Mouse (Mus musculus): ENCODE data around the gene Gm28053. TPM values are rescaled to one million over a fixed set of nuclear protein-coding genes. Genes with fewer than 3 reads are reported as not detected.

Gene Gm28053
- not detected in 2 replicates for total RNA-seq (2014; rRNA removed)
- polyA plus RNA-seq (2015; fragmentation: Nextera tagmentation; extraction: Ambion mirVana) = not detected in 2 replicates

GRCm38 (mm10) chr6:48718455-48718854 lies at the start of gene Gm28053, which contains the start of gene Gimap7:
Gene Gm28053, plus strand, starts transcription at chr6:48718607.
Gene Gimap7, plus strand, starts transcription at chr6:48718621.
- DNase-seq (ENCODE audit: low spot score) (no peak), ATAC-seq (ENCODE audit: low FRiP score) (no peak)
- Histone ChIP-seq H3K27ac (ENCODE audit: low read depth, low read length) (no peak within 1 kb of the TSS), H3K9ac (replicated peaks; ENCODE audit: low read length, poor library complexity, severe bottlenecking) (no peak within 1 kb of the TSS), H3K4me3 (ENCODE audit: low read depth, low read length) (no peak within 1 kb of the TSS), H3K4me1 (ENCODE audit: insufficient read depth, low read length) (no peaks in the 10 kb centered on the region), H3K4me2 (ENCODE audit: low read depth, low read length, poor library complexity, severe bottlenecking) (no peak within 1 kb of the TSS), H3K36me3 (ENCODE audit: insufficient read depth, low read length) (no peaks in the 10 kb centered on the region), H3K27me3 (ENCODE audit: insufficient read depth, low read length) (no peaks in the 10 kb centered on the region), H3K9me3 (ENCODE audit: low read length) (no peaks in the 10 kb centered on the region)
- 63% methylated on average over 2 of the region's 2 CpGs for WGBS
- no peak for TF ChIP-seq CTCF (IDR thresholded peaks at IDR 0.05)

- Histone ChIP-seq H3K4me2 (ENCODE audit: low read depth, low read length, poor library complexity, severe bottlenecking) (no peak overlapping the region), H3K36me3 (ENCODE audit: insufficient read depth, low read length) (no peaks in the 10 kb centered on the region), H3K27me3 (ENCODE audit: insufficient read depth, low read length) (no peaks in the 10 kb centered on the region), H3K9me3 (ENCODE audit: low read length) (no peaks in the 10 kb centered on the region), H3K9ac (replicated peaks; ENCODE audit: low read length, poor library complexity, severe bottlenecking) (no peak overlapping the region), H3K4me3 (ENCODE audit: low read depth, low read length) (no peak overlapping the region), H3K4me1 (ENCODE audit: insufficient read depth, low read length) (no peaks in the 10 kb centered on the region), H3K27ac (ENCODE audit: low read depth, low read length) (no peak overlapping the region)
- ATAC-seq (ENCODE audit: low FRiP score) (no peak), DNase-seq (ENCODE audit: low spot score) (no peak)
- no peak for TF ChIP-seq CTCF (IDR thresholded peaks at IDR 0.05)
- WGBS = 66% methylated on average over 2 of the region's 2 CpGs
Observed at GRCm38 (mm10) chr6:48669446-48669969, 48.9 kb upstream of the Gm28053 start.

GRCm38 (mm10) chr6:48674291-48675058 lies 43.9 kb upstream of the Gm28053 start:
- Histone ChIP-seq H3K9ac (replicated peaks; ENCODE audit: low read length, poor library complexity, severe bottlenecking) (no peak overlapping the region), H3K27me3 (ENCODE audit: insufficient read depth, low read length) (no peaks in the 10 kb centered on the region), H3K27ac (ENCODE audit: low read depth, low read length) (no peak overlapping the region), H3K4me1 (ENCODE audit: insufficient read depth, low read length) (no peaks in the 10 kb centered on the region), H3K9me3 (ENCODE audit: low read length) (no peaks in the 10 kb centered on the region), H3K4me3 (ENCODE audit: low read depth, low read length) (no peak overlapping the region), H3K36me3 (ENCODE audit: insufficient read depth, low read length) (no peaks in the 10 kb centered on the region), H3K4me2 (ENCODE audit: low read depth, low read length, poor library complexity, severe bottlenecking) (no peak overlapping the region)
- no peak for TF ChIP-seq CTCF (IDR thresholded peaks at IDR 0.05)
- DNase-seq (ENCODE audit: low spot score) (no peak), ATAC-seq (ENCODE audit: low FRiP score) (no peak)
- WGBS = 93% methylated on average over 9 of the region's 9 CpGs

GRCm38 (mm10) chr6:48675400-48675930 lies 42.9 kb upstream of the Gm28053 start:
- DNase-seq (ENCODE audit: low spot score) (no peak), ATAC-seq (ENCODE audit: low FRiP score) (no peak)
- Histone ChIP-seq H3K27me3 (ENCODE audit: insufficient read depth, low read length) (no peaks in the 10 kb centered on the region), H3K4me2 (ENCODE audit: low read depth, low read length, poor library complexity, severe bottlenecking) (peak overlapping the region; percentile 29; the same call in 1 of the 2 replicates), H3K27ac (ENCODE audit: low read depth, low read length) (no peak overlapping the region), H3K9ac (replicated peaks; ENCODE audit: low read length, poor library complexity, severe bottlenecking) (no peak overlapping the region), H3K4me3 (ENCODE audit: low read depth, low read length) (no peak overlapping the region), H3K4me1 (ENCODE audit: insufficient read depth, low read length) (no peaks in the 10 kb centered on the region), H3K9me3 (ENCODE audit: low read length) (no peaks in the 10 kb centered on the region), H3K36me3 (ENCODE audit: insufficient read depth, low read length) (no peaks in the 10 kb centered on the region)
- WGBS = 39% methylated on average over 10 of the region's 10 CpGs
- TF ChIP-seq CTCF (IDR thresholded peaks at IDR 0.05) = no peak

- DNase-seq (ENCODE audit: low spot score) = no peak
- ATAC-seq (ENCODE audit: low FRiP score) = no peak
Observed at GRCm38 (mm10) chr6:48675931-48676859, 42.2 kb upstream of the Gm28053 start, which contains the start of gene Gimap9. Gene Gimap9, plus strand, starts transcription at chr6:48676129.

More at GRCm38 (mm10) chr6:48675931-48676859, 42.2 kb upstream of the Gm28053 start, which contains the start of gene Gimap9:
- TF ChIP-seq CTCF (IDR thresholded peaks at IDR 0.05) = no peak
- Histone ChIP-seq H3K4me1 (ENCODE audit: insufficient read depth, low read length) (no peaks in the 10 kb centered on the region), H3K36me3 (ENCODE audit: insufficient read depth, low read length) (no peaks in the 10 kb centered on the region), H3K4me2 (ENCODE audit: low read depth, low read length, poor library complexity, severe bottlenecking) (peak within 1 kb of the TSS; percentile 29), H3K27me3 (ENCODE audit: insufficient read depth, low read length) (no peaks in the 10 kb centered on the region), H3K9me3 (ENCODE audit: low read length) (no peaks in the 10 kb centered on the region), H3K9ac (replicated peaks; ENCODE audit: low read length, poor library complexity, severe bottlenecking) (no peak within 1 kb of the TSS), H3K27ac (ENCODE audit: low read depth, low read length) (no peak within 1 kb of the TSS), H3K4me3 (ENCODE audit: low read depth, low read length) (no peak within 1 kb of the TSS)
- 23% methylated on average over 13 of the region's 13 CpGs for WGBS
